Mouse (Mus musculus): ENCODE data around the gene St5. TPM values are rescaled to one million over a fixed set of nuclear protein-coding genes. Genes with fewer than 3 reads are reported as not detected.

St5 gene
- polyA plus RNA-seq, 1 experiment, result 1.0 TPM

DNA sequence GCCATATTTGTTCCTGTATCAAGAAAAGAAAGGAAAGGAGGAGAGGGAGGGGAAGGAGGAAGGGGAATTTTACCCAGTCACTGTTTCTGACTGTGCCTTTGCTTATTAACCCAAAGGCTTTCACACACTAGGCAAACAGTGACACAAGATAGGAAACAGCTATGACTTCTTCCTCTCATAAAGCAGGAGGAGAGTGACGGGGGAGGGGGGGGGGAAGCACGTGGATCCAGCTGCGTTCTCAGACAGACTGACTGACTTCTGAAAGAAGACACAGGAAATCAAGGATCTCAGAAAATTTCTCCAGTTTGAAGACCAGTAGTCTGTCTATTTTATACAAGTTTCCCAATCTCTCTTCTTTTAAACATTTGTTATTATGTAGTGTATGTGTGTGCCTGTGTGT is 56.8 kb downstream of the St5 start:
- peaks cover 7% of the 10 kb centered on the region for H3K4me1 ChIP-seq (ENCODE audit: control insufficient read depth, insufficient read depth, low read length)
- TF ChIP-seq POLR2A (IDR thresholded peaks at IDR 0.05; ENCODE audit: borderline replicate concordance, low read depth, low read length) (no peak), CTCF (IDR thresholded peaks at IDR 0.05; ENCODE audit: low read depth, low read length) (no peak)
- no peak overlapping the region for H3K27ac ChIP-seq (ENCODE audit: insufficient read depth, low read depth, low read length)
- H3K4me3 ChIP-seq (ENCODE audit: insufficient read depth, low read length), result no peak overlapping the region

DNA sequence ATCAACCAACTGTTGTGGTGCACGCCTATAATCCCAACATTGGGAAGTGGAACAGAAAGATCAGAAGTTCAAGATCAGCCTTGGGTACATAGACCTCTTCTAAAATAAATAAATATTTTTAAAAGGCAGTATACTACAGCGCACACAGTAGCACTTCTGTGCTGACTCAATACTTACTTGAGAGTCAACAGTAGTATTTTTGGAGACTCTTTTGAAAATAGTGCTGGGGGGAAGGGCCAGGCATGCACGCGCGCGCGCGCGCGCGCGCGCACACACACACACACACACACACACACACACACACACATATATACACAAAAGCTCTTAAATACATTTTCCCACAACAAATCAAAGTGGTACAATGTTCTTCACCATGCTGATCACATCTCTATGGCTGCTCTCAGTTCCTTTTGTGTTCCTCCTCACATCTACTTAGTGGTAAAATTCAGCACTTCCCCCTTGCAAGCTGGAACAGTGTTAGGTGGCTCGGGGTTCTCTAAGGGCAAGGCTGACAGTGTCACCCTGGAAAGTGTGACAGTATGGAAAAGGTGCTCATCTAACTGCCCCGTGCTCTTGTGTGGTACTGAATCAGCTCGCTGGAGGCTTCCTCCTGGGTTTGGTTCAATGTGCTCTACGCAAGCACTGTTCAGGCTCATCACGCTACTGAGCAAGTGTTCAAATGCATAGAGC is 60.0 kb downstream of the St5 start:
- H3K4me1 ChIP-seq (ENCODE audit: control insufficient read depth, insufficient read depth, low read length), result peaks cover 7% of the 10 kb centered on the region
- H3K27ac ChIP-seq (ENCODE audit: insufficient read depth, low read depth, low read length), result no peak overlapping the region
- H3K4me3 ChIP-seq (ENCODE audit: insufficient read depth, low read length), result no peak overlapping the region
- no peak for TF ChIP-seq CTCF (IDR thresholded peaks at IDR 0.05; ENCODE audit: low read depth, low read length)
- no peak for TF ChIP-seq POLR2A (IDR thresholded peaks at IDR 0.05; ENCODE audit: borderline replicate concordance, low read depth, low read length)

DNA sequence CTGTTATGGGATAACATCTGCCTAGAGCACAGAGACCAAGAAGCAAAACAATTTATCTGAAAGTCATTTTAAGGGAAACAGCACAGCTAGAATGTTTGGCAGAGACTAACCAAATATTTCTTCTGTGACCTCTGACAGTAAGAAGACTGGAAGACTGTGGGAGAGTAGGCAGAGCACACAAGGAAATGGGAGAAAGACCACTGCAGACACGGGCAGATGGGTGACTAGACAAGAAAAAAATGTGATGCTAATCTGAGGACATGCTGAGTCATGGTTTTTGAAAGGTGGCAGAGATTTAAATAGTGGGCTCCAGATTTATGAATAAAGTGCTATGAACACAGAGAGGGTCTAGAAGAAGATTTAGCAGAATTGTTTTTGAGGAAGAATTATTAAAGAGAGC is 61.4 kb downstream of the St5 start:
- peaks cover 12% of the 10 kb centered on the region for H3K4me1 ChIP-seq (ENCODE audit: control insufficient read depth, insufficient read depth, low read length)
- no peak overlapping the region for H3K27ac ChIP-seq (ENCODE audit: insufficient read depth, low read depth, low read length)
- TF ChIP-seq POLR2A (IDR thresholded peaks at IDR 0.05; ENCODE audit: borderline replicate concordance, low read depth, low read length), result no peak
- TF ChIP-seq CTCF (IDR thresholded peaks at IDR 0.05; ENCODE audit: low read depth, low read length), result no peak
- no peak overlapping the region for H3K4me3 ChIP-seq (ENCODE audit: insufficient read depth, low read length)

DNA sequence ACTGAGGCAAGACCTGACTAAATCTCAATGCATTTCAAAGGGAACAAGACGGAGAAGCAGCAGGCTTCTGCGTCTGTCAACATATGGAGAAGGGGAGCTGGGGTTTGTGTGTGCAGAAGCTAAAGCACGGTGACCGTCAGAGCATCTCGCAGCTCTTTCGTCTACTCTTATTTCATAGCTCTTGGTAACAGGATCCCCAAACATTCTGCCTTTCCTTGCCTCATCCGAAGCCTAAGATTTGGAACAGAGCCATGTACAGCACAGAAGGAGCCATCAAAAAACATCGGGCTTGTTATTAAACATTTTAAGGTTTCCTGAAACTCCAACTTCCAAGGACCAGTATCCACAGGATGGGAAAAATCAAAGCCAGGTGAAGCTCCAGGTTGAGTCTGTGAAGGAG is 62.3 kb downstream of the St5 start:
- Histone ChIP-seq H3K4me1 (ENCODE audit: control insufficient read depth, insufficient read depth, low read length) (peaks cover 10% of the 10 kb centered on the region), H3K27ac (ENCODE audit: insufficient read depth, low read depth, low read length) (no peak overlapping the region), H3K4me3 (ENCODE audit: insufficient read depth, low read length) (no peak overlapping the region)
- TF ChIP-seq CTCF (IDR thresholded peaks at IDR 0.05; ENCODE audit: low read depth, low read length) (no peak), POLR2A (IDR thresholded peaks at IDR 0.05; ENCODE audit: borderline replicate concordance, low read depth, low read length) (no peak)

DNA sequence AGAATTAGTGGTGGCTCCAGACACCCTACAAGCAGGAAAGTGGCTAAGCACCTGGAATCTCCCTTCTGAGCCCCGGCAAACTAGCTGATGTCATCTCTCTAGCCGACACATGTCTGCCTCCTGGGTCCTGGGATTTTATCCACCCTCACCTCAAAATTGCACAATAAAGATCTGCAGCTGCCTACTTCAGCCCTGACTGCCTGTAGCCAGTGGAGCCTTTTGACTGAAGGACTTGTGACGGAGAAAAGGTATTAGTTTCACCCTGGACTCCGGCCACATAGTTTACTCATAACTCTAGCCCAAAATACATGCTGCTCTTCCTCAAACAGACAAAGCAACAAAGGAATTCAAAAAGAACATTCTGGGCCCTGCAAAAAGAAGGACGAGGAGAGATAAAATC is 66.0 kb downstream of the St5 start:
- TF ChIP-seq POLR2A (IDR thresholded peaks at IDR 0.05; ENCODE audit: borderline replicate concordance, low read depth, low read length) (no peak), CTCF (IDR thresholded peaks at IDR 0.05; ENCODE audit: low read depth, low read length) (no peak)
- Histone ChIP-seq H3K4me3 (ENCODE audit: insufficient read depth, low read length) (no peak overlapping the region), H3K27ac (ENCODE audit: insufficient read depth, low read depth, low read length) (no peak overlapping the region), H3K4me1 (ENCODE audit: control insufficient read depth, insufficient read depth, low read length) (peaks cover 7% of the 10 kb centered on the region; the same call in 1 of the 2 replicates)

DNA sequence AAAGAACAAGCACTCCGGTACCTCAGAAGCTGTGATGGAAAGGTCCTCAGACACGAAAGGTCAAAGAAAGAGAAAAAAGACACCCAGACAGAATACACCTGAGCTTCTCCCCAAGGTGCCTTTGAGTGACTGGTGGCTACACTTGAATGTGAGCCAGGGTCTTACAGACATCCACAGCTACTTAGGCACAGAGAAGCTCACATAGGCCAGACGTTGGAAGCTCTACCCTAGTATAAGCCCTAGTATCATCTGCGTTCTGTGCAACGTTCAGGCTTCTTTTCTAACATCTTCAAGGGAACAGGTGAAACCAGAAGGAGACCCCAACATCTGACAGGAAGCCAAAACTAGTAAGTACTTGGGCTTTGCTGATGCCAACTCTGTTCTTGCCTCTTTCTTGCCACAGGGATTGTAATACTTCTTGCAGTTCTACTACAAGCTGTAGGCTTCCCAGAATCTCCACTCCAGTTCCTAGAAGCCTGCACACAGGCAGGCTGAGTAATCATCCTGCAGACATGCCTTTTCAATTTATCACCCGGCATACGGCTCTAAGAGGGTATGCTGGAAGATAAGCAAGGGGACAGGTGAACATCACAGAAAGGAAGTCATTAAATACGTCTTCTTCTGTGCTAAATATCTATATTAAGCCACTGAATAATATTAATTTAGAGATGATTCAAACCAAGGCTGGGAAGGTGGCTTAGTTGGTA is 67.2 kb downstream of the St5 start:
- TF ChIP-seq POLR2A (IDR thresholded peaks at IDR 0.05; ENCODE audit: borderline replicate concordance, low read depth, low read length) (no peak), CTCF (IDR thresholded peaks at IDR 0.05; ENCODE audit: low read depth, low read length) (no peak)
- H3K4me3 ChIP-seq (ENCODE audit: insufficient read depth, low read length), result no peak overlapping the region

DNA sequence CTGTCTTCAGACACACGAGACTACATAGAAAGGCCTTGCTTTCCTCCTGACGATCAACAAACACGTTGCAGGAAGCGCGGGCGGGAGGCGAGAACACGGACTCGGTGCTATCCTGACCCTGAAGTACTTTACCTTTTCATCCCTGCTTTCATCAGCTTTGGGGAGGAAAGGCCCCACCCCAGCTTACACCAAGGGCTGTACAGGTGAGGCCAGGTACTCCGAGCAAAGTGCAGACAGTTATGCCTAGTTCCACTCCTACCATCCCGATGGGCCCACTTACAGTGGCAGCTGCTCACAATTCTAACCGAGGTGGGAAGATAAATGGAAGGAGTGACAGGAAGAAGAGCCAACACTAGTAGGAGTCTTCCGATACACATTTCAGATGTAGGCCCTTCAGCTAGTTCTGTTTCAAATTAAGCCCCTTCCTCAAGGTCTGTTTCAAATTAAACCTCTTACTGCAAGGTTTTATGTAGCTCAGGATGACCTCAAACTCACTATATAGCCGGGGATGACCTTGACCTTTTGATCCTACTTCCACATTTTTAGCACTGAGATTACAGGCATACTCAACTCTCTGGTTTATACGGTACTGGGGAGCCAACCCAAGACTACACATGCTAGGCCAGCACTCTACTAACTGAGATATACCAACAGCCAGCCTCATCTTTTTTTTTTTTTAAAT is 69.9 kb downstream of the St5 start:
- Histone ChIP-seq H3K4me1 (ENCODE audit: control insufficient read depth, insufficient read depth, low read length) (peaks cover 11% of the 10 kb centered on the region; the same call in 1 of the 2 replicates), H3K4me3 (ENCODE audit: insufficient read depth, low read length) (no peak overlapping the region), H3K27ac (ENCODE audit: insufficient read depth, low read depth, low read length) (no peak overlapping the region)
- TF ChIP-seq POLR2A (IDR thresholded peaks at IDR 0.05; ENCODE audit: borderline replicate concordance, low read depth, low read length), result no peak
- no peak for TF ChIP-seq CTCF (IDR thresholded peaks at IDR 0.05; ENCODE audit: low read depth, low read length)

More for the DNA sequence above, 67.2 kb downstream of the St5 start:
- H3K27ac ChIP-seq (ENCODE audit: insufficient read depth, low read depth, low read length), result no peak overlapping the region
- H3K4me1 ChIP-seq (ENCODE audit: control insufficient read depth, insufficient read depth, low read length), result peaks cover 7% of the 10 kb centered on the region; the same call in 1 of the 2 replicates

DNA sequence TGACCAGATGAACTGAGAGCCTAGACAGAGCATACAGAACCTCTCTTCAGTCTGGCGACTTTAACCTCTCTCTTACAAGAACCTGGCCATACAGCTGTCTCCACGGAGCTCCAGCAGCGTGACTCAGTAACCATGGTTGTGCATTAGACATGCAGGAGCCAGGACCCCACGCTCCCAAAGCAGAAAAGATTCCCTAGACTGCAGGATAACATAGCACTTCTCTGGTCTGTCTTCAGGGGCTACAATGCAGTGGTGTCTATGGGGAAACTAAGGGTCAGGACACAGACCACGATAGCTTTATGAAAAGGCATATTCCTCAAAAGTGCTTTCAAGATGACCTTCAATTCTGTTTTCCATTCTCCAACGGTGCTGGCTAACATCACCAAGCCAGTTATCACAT is 72.1 kb downstream of the St5 start:
- TF ChIP-seq POLR2A (IDR thresholded peaks at IDR 0.05; ENCODE audit: borderline replicate concordance, low read depth, low read length), result no peak
- no peak overlapping the region for H3K27ac ChIP-seq (ENCODE audit: insufficient read depth, low read depth, low read length)
- H3K4me3 ChIP-seq (ENCODE audit: insufficient read depth, low read length), result no peak overlapping the region
- H3K4me1 ChIP-seq (ENCODE audit: control insufficient read depth, insufficient read depth, low read length), result peaks cover 3% of the 10 kb centered on the region; the same call in 1 of the 2 replicates

DNA sequence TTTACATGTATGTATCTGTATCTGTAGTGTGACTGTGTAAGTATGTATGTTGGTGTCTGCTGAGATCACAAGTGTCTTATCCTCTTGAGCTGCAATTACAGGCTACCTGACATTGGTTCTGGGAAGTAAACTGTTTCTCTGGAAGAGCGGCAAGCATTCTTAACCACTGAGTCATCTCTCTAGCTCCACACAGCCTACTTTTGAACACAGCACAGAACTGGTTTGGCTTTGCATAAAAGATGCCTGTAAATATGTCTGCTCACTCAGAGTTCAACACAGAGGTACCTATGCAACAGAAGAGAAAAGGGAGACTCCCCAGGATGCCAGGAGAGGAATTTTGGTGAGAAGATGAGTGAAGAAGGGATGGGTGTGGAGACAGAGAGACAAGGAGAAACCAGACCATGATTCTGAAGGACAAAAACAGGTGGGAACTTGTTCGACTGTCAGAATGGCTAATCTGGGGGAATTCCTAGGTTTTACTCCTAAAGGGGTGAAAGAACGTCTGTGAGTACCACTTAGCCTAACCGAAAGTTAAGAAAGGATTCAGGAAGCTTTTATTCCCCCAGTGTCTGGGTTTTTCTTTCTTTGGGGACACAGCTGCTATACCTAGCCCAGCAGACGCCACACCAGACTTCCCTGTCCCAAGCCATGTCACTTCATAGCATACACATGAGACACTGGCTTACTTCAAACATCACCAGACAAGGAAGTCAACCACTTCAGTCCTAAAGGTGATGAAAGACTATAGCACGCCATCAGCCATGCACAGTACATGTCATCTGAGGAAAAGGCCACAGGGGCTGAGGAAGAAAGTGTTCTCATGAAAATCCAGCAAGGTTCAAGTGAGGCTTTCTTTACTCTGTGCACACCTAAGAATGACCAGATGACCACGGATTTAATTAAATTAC is 73.3 kb downstream of the St5 start:
- H3K4me1 ChIP-seq (ENCODE audit: control insufficient read depth, insufficient read depth, low read length), result peaks cover 3% of the 10 kb centered on the region; the same call in 1 of the 2 replicates
- no peak overlapping the region for H3K27ac ChIP-seq (ENCODE audit: insufficient read depth, low read depth, low read length)
- TF ChIP-seq POLR2A (IDR thresholded peaks at IDR 0.05; ENCODE audit: borderline replicate concordance, low read depth, low read length) (no peak), CTCF (IDR thresholded peaks at IDR 0.05; ENCODE audit: low read depth, low read length) (no peak)
- H3K4me3 ChIP-seq (ENCODE audit: insufficient read depth, low read length), result no peak overlapping the region

Measured in bone marrow macrophage, adult 2 months (primary cell).